Mouse (Mus musculus) stomach, postnatal 0 days (tissue): ENCODE data around the gene Wdsub1.

Source experiments
- CTCF ChIP-seq: IDR thresholded peaks from 2 replicates; pipeline ENCODE4 v1.5.1; 2016; ENCODE audit warnings: antibody characterized with exemption, low read depth, mild to moderate bottlenecking, moderate library complexity
- EP300 ChIP-seq: optimal IDR thresholded peaks from 2 replicates; pipeline ENCODE3; 2016; ENCODE audit warnings: antibody characterized with exemption

DNA sequence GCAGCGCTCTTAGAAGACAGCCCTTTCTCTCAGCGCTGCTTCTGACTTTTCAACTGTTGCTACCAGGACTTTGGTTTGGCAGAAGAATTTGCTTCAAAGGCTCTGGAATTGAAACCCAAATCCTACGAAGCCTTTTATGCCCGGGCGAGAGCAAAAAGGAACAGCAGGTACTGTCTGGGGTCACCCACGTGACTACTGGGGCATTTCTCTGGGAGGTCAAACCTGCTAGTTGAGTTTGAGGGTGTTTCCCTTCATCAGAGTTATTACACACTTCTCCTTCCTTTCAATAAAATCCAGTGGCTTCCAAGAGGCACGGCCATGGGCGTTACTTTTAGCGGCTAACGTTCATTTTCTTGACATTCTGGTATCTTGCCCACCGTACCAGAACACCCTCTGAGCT is 40.4 kb downstream of the Wdsub1 start:
- TF ChIP-seq CTCF (no peak), EP300 (no peak)
